Mouse (Mus musculus): ENCODE measurements around the gene Rpl37a.

The Rpl37a gene

GRCm38 (mm10) chr1:72710753-72711653, at the start of gene Rpl37a:
Gene Rpl37a, plus strand, starts transcription at chr1:72711290.
- DNase-seq (ENCODE audit: low spot score): peak; percentile 98

GRCm38 (mm10) chr1:72673070-72673469, 38.0 kb upstream of the Rpl37a start:
- peak; percentile 5 for DNase-seq (ENCODE audit: low spot score)

DNA sequence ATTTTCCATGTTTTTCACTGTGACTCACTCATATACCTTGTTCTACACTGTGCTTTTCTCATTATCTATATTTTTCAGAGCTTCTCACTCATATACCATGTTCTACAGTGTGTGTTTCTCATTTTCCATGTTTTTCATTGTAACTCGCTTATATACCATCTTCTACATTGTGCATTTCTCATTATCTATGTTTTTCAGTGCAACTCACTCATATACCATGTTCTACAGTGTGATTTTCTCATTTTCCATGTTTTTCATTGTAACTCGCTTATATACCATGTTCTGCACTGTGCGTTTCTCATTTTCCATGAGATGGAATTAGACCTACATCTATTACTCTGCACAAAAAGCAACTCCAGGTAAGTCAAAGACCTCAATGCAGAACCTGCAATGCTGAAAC, 14.8 kb upstream of the Rpl37a start:
- DNase-seq (ENCODE audit: low spot score): no peak

GRCm38 (mm10) chr1:72698651-72699050, 12.4 kb upstream of the Rpl37a start:
- DNase-seq (ENCODE audit: low spot score): no peak

- DNase-seq (ENCODE audit: low spot score): no peak
These were observed 10.6 kb upstream of the Rpl37a start, which contains the start of gene Ankar for GRCm38 (mm10) chr1:72700479-72700878. Gene Ankar, minus strand, starts transcription at chr1:72700579.

GRCm38 (mm10) chr1:72707525-72707924, 3.6 kb upstream of the Rpl37a start:
- no peak for DNase-seq (ENCODE audit: low spot score)

GRCm38 (mm10) chr1:72711684-72712083, 594 bp downstream of the Rpl37a start:
- DNase-seq (ENCODE audit: low spot score): no peak

DNA sequence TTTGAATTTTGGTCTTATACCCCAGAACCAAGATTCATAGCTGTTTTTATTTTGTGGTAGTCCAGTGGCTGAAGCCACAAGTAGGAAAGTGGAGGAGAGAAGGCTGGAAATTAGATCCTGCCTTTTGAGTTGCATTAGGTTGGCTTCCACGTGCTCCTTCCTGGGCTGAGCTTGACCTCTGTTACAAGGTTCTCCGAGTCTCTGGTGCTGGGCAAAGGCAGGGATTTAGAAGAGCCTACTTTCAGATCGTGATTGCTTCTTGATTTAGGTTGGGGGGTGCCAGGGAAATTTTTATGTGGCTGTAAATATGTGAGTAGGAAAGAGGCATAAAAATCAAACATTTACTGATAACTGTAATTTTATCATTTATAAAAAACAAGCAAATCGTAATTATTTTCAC, 3.5 kb downstream of the Rpl37a start:
- DNase-seq (ENCODE audit: low spot score): no peak

DNA sequence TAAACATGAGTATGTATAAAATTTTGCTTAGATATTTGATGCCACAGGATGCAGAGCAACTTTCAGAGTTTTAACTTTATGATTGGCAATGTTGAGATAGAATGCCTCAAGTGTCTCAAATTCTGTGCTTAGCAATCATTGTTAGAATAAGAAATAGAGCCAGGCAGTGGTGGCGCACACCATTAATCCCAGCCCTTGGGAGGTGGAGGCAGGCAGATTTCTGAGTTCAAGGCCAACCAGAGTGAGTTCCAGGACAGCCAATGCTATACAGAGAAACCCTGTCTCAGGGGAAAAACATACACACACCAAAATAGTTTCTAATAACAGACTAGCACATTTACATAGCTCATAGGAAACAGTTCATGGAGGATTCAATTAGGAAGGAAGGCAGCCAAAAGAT, 4.0 kb downstream of the Rpl37a start:
- no peak for DNase-seq (ENCODE audit: low spot score)

GRCm38 (mm10) chr1:72715593-72716361, 4.7 kb downstream of the Rpl37a start:
- DNase-seq (ENCODE audit: low spot score): no peak

DNA sequence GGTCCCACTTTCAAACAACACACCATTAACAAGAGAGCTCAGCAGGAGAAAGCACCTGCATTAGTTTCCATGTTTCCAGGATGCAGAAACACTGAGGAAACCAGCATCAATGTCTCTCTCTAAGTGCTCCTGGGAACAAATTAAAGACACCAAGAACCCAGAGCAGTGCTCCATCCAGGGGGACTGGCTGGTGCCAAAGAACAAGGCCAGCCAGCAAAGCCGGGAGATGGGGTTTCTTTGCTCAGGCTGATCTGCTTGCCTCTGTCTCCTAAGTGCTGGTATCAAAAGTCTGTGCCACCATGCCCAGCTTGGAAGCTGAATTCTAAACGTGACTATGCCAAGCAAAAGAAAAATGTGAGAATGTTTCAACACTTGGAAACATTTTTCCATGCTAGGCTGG, 5.3 kb downstream of the Rpl37a start:
- no peak for DNase-seq (ENCODE audit: low spot score)

DNA sequence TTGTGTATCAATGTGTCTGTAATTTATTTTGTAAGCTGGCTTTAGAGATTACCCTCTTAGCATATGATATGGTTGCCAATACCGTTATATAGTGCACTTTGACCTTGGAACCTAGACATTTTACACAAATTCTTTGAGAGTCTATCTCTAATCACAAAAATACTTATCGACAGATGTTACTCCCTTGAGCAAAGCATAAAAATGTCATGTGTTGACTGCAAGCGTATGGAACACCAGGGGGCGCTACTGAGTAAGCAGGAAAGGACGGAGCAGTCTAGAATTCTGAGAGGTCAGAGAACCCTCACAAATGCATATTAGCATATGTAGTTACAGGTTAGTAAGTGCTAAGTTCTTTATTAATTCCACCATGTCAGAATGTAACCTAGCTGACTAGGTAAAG, 5.8 kb downstream of the Rpl37a start:
- DNase-seq (ENCODE audit: low spot score): peak; percentile 85

DNA sequence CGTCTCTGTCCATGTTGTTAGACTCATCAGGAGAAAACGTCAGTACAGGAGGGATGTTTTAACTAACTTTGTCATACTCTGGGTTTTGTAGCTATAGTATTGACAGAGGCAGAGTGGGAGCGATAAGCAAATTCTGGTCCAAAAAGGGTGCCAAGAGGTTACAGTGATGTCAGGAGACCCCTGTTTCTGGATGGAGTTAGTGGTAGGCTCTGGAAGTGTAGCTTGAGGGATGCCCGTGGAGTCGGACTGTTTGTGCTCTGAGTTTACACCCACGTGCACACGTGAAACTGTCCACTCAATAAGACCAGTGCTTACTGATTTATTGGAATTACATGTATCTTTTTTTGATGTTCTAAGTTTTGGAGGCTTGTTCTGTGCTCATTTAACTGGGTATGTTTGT, 6.5 kb downstream of the Rpl37a start:
- DNase-seq (ENCODE audit: low spot score): no peak

GRCm38 (mm10) chr1:72718846-72719245, 7.8 kb downstream of the Rpl37a start:
- peak; percentile 89 for DNase-seq (ENCODE audit: low spot score)

GRCm38 (mm10) chr1:72720115-72720725, 9.1 kb downstream of the Rpl37a start:
- DNase-seq (ENCODE audit: low spot score): peak; percentile 53

GRCm38 (mm10) chr1:72722646-72723045, 11.6 kb downstream of the Rpl37a start:
- DNase-seq (ENCODE audit: low spot score): no peak

DNA sequence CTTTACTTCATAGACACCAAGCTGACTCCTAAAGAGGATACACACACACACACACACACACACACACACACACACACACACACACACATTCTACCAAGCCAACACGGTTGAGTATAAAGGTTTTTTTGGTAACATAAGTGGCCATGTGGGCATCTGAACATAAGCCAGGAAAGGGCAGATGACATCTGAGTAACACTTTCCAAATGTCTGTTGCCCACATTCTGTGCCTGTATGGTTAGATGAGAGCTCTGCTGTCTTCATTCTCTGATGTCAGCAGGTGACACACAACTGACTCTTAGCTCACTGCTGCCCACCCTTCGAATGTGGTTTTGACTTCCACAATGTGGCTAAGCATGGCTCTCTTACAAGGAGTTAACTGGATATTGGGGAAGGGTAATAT, 13.3 kb downstream of the Rpl37a start:
- DNase-seq (ENCODE audit: low spot score): no peak

DNA sequence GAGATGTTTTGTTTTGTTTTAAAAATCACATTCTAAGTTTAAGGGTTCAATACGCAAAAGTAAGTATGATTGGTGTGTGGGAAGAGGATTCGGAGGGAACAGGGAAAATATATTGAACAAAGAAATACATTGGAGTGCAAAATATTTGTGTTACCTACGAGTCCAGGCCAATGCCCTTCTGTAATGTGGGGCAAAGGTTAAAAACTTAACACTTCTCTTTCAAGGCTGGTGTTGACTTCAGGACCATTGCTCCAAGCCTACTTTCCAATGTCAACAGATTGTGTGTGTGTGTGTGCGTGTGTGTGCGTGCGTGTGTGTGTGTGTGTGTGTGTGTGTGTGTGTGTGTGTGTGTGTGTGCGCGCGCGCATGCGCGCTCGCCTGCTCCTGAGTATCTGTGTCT, 14.9 kb downstream of the Rpl37a start:
- no peak for DNase-seq (ENCODE audit: low spot score)

- DNase-seq (ENCODE audit: low spot score): no peak
These were observed 17.7 kb downstream of the Rpl37a start for GRCm38 (mm10) chr1:72728781-72729180.

DNA sequence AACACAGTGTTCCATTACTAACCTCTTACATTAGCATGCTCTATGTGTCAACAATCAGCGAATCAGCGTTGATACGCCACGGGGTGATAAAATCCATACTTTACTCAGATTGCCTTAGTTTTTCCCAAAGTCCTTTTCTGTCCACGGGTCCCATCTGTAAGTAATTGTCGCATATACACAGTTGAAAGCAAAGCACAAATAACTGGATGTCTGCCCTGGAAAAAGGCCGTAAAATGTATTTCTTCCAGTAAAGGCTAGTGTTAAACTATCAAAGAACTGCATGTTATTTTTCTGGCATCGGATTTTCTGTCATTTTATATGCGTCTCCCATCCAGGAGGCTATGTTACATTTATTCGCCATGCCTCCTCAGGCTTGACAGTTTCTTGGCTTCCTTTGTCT, 19.0 kb downstream of the Rpl37a start:
- DNase-seq (ENCODE audit: low spot score): no peak

DNA sequence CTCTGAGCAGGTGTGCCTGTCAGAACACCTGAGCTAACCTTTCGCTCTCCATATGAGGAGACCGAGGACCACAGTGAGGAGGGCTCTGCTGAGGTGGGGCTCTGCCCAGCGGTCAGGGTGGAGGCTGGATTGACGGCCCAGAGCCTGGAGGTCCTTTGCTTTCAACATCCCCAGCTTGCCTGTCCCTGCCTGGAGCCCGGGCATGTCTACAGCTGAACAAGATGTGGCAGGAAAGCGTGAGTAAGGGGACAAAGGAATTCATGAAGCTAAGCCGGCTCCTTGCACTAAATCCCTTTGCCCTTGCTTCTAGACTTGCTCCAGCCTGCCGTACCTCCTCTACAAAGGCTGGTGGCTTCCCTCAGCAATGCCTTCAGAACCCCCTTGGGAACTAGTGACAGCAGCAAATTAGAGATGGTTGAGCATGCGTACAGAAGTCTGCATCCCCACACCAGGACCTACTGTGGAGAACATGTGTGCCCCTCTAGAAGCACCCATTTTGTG, 22.2 kb downstream of the Rpl37a start:
- no peak for DNase-seq (ENCODE audit: low spot score)

- no peak for DNase-seq (ENCODE audit: low spot score)
These were observed 25.5 kb downstream of the Rpl37a start for GRCm38 (mm10) chr1:72736397-72737125.
